Mouse (Mus musculus) limb, embryonic 14.5 days (tissue): ENCODE measurements around the gene Ppt2. TPM values are rescaled to one million over a fixed set of nuclear protein-coding genes. Genes with fewer than 3 reads are reported as not detected.

Source experiments
- ATAC-seq: fragments of 200-750 bp; cut with Nextera tagmentation; 2 replicates; pipeline ENCODE4 v1.8.0; 2017; ENCODE audit warnings: low read depth, moderate number of reproducible peaks, moderate TSS enrichment; ENCODE audit not compliant: low FRiP score
- DNase-seq: peaks from one replicate; pipeline ENCODE4 v3.0.0-alpha.2; 2015; ENCODE audit warnings: low spot score
- H3K27ac ChIP-seq: fragments of 300-500 bp; sonication (generic); replicated peaks from 2 replicates; pipeline ENCODE4 v1.5.1; 2014; ENCODE audit warnings: low read depth, mild to moderate bottlenecking, low read length, moderate library complexity, mixed read lengths
- H3K27me3 ChIP-seq: fragments of 300-500 bp; sonication (generic); 2 replicates; pipeline ENCODE4 v1.6.1; 2014; ENCODE audit warnings: low read length, mixed read lengths; ENCODE audit not compliant: control insufficient read depth, insufficient read depth
- H3K36me3 ChIP-seq: fragments of 300-500 bp; sonication (generic); 2 replicates; pipeline ENCODE4 v1.6.1; 2014; ENCODE audit warnings: mild to moderate bottlenecking, low read length, moderate library complexity, mixed read lengths; ENCODE audit not compliant: control insufficient read depth, insufficient read depth
- H3K4me1 ChIP-seq: fragments of 300-500 bp; sonication (generic); 2 replicates; pipeline ENCODE4 v1.6.1; 2014; ENCODE audit warnings: antibody characterized with exemption, low read length, mixed read lengths; ENCODE audit not compliant: control insufficient read depth, insufficient read depth
- H3K4me2 ChIP-seq: fragments of 300-500 bp; sonication (generic); replicated peaks from 2 replicates; pipeline ENCODE4 v1.6.1; 2014; ENCODE audit warnings: low read depth, mild to moderate bottlenecking, low read length, moderate library complexity; ENCODE audit not compliant: severe bottlenecking
- H3K4me3 ChIP-seq: fragments of 300-500 bp; sonication (generic); replicated peaks from 2 replicates; pipeline ENCODE4 v1.5.1; 2014; ENCODE audit warnings: low read length
- H3K9ac ChIP-seq: fragments of 300-500 bp; sonication (generic); 2 replicates; pipeline ENCODE4 v1.6.1; 2014; ENCODE audit warnings: mild to moderate bottlenecking, low read depth, low read length, moderate library complexity; ENCODE audit not compliant: severe bottlenecking
- H3K9me3 ChIP-seq: fragments of 300-500 bp; sonication (generic); 2 replicates; pipeline ENCODE4 v1.6.1; 2016; ENCODE audit warnings: low read length; ENCODE audit not compliant: control insufficient read depth
- POLR2A ChIP-seq: fragments of 200-500 bp; IDR thresholded peaks from 2 replicates; pipeline ENCODE4 v1.8.0; 2012; ENCODE audit warnings: inconsistent platforms, mild to moderate bottlenecking, moderate library complexity, borderline replicate concordance; ENCODE audit not compliant: insufficient read depth, insufficient read length; ENCODE audit errors: extremely low read depth
- WGBS: fragments of 180-500 bp; shearing (Covaris S2); extraction: QIAGEN DNeasy Blood & Tissue Kit; methylation state at CpG from one replicate; pipeline ENCODE4 v1.1.7; 2014; 5-methylcytosine and 5-hydroxymethylcytosine counted together
- polyA plus RNA-seq, 2 experiments: library from polyadenylated mRNA; depleted of rRNA in 1 of 2; stranded (reverse) in 1 of 2; unstranded in 1 of 2; fragments of >200 nt; fragmentation: Nextera tagmentation in 1 of 2; extraction: Ambion mirVana in 1 of 2; gene quantifications; 2 replicates each; pipeline versions ENCODE4 v1.2.1 to v1.2.3; 2012 to 2014

Gene Ppt2
- polyA plus RNA-seq, 2 experiments: 29.9 to 39.6 TPM

DNA sequence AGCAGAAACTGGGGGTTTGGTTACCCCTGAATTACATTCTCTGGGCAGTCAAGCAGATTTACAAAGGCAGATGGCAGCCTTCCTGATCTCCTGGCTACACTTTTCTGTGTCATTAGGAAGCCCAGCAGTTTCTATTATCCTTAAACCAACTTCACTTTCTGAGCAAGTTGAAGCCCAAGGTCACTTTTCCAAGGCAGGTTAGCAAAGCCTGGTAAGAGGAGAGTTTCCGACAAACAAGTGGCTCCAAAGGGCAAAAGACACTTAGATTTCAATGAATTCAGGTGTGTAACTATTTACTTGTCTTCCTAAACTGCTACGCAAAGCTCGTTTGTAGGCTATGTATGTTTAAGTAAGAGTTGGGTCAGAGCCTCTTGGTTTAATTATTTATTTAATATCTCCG is 15.1 kb upstream of the Ppt2 start:
- H3K4me3 ChIP-seq: no peak overlapping the region
- no peak overlapping the region for H3K4me2 ChIP-seq
- peaks cover 6% of the 10 kb centered on the region; the same call in 1 of the 2 replicates for H3K36me3 ChIP-seq
- no peaks in the 10 kb centered on the region for H3K27me3 ChIP-seq
- no peaks in the 10 kb centered on the region for H3K9me3 ChIP-seq
- TF ChIP-seq POLR2A: no peak
- 91% methylated on average over 4 of the region's 4 CpGs for WGBS
- peaks cover 24% of the 10 kb centered on the region for H3K4me1 ChIP-seq
- DNase-seq: no peak
- no peak overlapping the region for H3K27ac ChIP-seq
- H3K9ac ChIP-seq: no peak overlapping the region
- no peak for ATAC-seq

DNA sequence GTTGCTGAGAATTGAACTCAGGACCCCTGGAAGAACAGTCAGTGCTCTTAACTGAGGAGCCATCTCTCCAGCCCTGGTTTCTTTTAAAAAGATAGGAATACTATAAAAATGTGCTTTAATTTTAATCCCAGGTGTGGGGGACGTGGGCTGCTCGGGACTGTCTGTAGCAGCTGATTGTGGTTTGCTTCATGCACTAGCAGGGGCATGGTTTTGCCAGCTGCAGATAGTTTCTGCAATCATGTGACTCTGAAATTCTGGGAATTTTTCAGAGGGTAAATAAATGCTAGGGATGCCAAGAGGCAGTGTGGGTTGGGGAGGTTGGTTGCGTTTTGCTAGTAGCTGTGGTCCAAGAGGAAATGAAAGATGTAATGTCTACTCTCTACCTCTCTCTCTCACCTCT is 13.6 kb upstream of the Ppt2 start:
- ATAC-seq (no peak), DNase-seq (no peak)
- Histone ChIP-seq H3K9ac (no peak overlapping the region), H3K4me3 (no peak overlapping the region), H3K27ac (no peak overlapping the region), H3K4me1 (peaks cover 17% of the 10 kb centered on the region), H3K9me3 (no peaks in the 10 kb centered on the region), H3K4me2 (no peak overlapping the region), H3K27me3 (no peaks in the 10 kb centered on the region), H3K36me3 (peaks cover 5% of the 10 kb centered on the region; the same call in 1 of the 2 replicates)
- 57% methylated on average over 3 of the region's 3 CpGs for WGBS
- TF ChIP-seq POLR2A: no peak

DNA sequence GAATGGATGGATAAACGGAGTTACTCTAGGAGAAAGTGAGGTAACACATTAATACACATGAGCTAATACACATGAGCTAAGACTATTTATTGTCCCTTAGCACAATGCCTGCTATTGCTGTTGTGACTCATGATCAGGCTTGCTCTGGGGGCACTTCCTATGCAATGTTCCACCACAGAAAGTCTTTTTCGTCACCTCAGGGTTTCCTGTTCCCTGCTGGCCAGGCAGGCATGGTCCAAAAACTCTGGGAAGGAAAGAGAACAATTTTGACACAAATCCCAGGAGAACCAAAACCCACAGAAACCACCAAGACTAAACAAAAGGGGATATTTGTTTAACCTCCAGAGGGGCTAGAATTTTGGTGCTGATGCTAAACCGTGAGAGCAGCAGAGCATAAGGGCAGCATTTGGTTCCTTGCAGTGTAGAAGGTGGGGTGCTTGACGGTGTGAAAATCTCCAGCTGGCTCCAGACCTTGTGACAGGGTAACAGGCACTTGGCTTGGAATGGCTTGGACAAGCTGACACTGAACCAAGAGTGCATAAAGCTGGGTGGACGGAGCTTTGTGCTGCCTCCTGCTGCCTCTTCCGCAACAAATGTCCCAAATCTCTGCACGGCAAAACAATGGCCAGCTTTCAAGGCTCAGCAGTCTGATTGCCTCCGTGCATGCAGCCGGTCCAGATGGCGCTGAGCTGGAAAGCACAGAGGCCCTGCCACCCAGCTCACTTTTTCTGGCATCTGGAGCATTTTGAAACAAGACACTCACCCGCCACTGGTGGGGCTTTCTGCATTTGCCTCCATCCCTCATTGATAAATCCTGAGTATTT is 12.7 kb upstream of the Ppt2 start:
- no peak; the same call in 1 of the 2 replicates for TF ChIP-seq POLR2A
- no peak overlapping the region for H3K4me3 ChIP-seq
- peaks cover 5% of the 10 kb centered on the region; the same call in 1 of the 2 replicates for H3K36me3 ChIP-seq
- H3K9me3 ChIP-seq: no peaks in the 10 kb centered on the region
- peaks cover 17% of the 10 kb centered on the region for H3K4me1 ChIP-seq
- H3K27me3 ChIP-seq: no peaks in the 10 kb centered on the region
- no peak overlapping the region for H3K9ac ChIP-seq
- H3K27ac ChIP-seq: peak overlapping the region; percentile 71
- 16% methylated on average over 11 of the region's 11 CpGs for WGBS
- DNase-seq (peak; percentile 43), ATAC-seq (peak; percentile 30)
- H3K4me2 ChIP-seq: 0 out of 2 replicates have a peak overlapping the region, but pooled peaks have one; percentile 3

DNA sequence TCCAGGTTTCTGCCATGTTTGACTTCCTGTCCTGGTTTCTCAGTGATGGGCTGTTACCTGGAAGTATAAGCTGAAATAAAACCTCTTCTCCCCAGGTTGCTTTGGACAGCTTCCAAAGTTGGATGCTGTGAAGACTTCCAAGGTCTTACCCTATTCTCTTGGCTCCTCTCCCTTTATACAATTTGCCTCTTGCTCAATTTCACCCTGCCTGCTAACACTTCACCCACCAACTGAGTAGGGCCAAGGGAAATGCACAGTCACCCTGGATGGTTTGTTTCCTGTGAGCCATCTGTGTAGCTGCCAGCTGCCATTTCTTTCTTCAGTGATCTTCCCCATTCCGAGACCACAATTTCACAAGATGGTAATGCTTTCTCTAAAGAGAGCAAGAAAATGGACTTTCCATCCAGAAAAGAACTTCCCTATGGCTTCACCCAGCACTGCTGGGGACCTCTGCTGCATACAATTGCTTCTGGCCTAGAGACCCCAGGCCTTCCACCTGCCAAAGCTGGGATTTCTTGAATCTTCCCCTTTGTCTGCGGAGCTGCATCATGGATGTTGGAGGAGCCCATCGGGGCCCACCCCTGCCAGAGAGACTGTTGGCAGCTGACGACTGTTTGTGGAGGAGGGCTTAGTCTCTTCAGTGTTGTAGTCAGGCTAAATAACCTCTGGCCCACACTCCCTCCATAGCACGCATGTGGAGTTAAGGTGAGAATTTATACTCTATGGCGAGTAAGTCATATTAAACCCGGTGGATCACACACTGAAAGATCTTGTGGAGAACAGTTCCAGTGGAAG is 11.3 kb upstream of the Ppt2 start:
- DNase-seq (no peak), ATAC-seq (no peak)
- 83% methylated on average over 7 of the region's 7 CpGs for WGBS
- no peaks in the 10 kb centered on the region for H3K27me3 ChIP-seq
- no peak overlapping the region for H3K27ac ChIP-seq
- H3K36me3 ChIP-seq: no peaks in the 10 kb centered on the region
- peaks cover 12% of the 10 kb centered on the region for H3K4me1 ChIP-seq
- H3K9ac ChIP-seq: no peak overlapping the region
- H3K4me2 ChIP-seq: no peak overlapping the region
- no peaks in the 10 kb centered on the region for H3K9me3 ChIP-seq
- TF ChIP-seq POLR2A: no peak
- H3K4me3 ChIP-seq: no peak overlapping the region

DNA sequence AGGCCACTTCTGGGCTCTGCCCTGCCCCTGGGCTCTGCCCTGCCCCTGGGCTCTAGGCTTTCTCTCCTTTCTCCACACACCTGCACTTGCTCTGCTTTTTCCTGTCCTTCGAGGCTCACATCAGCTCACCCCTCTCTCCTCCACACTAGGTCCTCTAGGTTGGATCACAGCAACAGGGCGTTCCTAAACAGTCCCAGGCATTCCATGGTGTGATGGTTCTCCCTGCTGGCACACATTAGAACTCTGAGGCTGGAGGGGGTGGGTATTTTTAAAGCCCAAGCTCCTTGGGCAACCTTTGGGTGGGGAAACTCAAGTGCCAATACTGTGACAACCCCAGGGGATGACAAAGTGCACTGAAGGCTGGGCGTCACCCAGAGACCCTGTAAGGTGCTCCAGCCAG is 9.1 kb upstream of the Ppt2 start:
- TF ChIP-seq POLR2A: no peak
- DNase-seq (no peak), ATAC-seq (no peak)
- Histone ChIP-seq H3K4me1 (peaks cover 12% of the 10 kb centered on the region), H3K4me3 (no peak overlapping the region), H3K27me3 (peaks cover 5% of the 10 kb centered on the region), H3K4me2 (no peak overlapping the region), H3K9ac (no peak overlapping the region), H3K27ac (no peak overlapping the region), H3K9me3 (no peaks in the 10 kb centered on the region), H3K36me3 (no peaks in the 10 kb centered on the region)
- 60% methylated on average over 3 of the region's 3 CpGs for WGBS
